Mouse (Mus musculus) heart, adult 8-10 months (tissue): Measurements from ENCODE around the gene H2al1j. TPM values are rescaled to one million over a fixed set of nuclear protein-coding genes. Genes with fewer than 3 reads are reported as not detected.
"Not testable (repeated sequence)": the region's sequence is repeated elsewhere in the genome, so short reads cannot be mapped to it uniquely, and the experiment has no call there.

Experiments used
- DNase-seq: peaks from one replicate; pipeline ENCODE4 v3.0.0; 2022; ENCODE audit warnings: low spot score
- total RNA-seq, 4 experiments: library from RNA; stranded (reverse); gene quantifications; 2 replicates each; pipeline ENCODE4 v1.2.4; 2022

Gene H2al1j
- total RNA-seq: not detected

GRCm38 (mm10) chrX:11327522-11327921 lies at the start of gene H2al1j:
Gene H2al1j, plus strand, starts transcription at chrX:11327822.
- DNase-seq: not testable (repeated sequence)

GRCm38 (mm10) chrX:11280741-11281140 lies 46.9 kb upstream of the H2al1j start:
- no peak for DNase-seq

GRCm38 (mm10) chrX:11288306-11288882 lies 39.2 kb upstream of the H2al1j start:
- peak; percentile 7 for DNase-seq

- no peak for DNase-seq
Measured at GRCm38 (mm10) chrX:11289244-11289643, 38.4 kb upstream of the H2al1j start.

GRCm38 (mm10) chrX:11298957-11299356 lies 28.7 kb upstream of the H2al1j start, which contains the start of gene H2al1a:
Gene H2al1a, plus strand, starts transcription at chrX:11299257.
- not testable (repeated sequence) for DNase-seq

- DNase-seq: not testable (repeated sequence)
Measured at GRCm38 (mm10) chrX:11302132-11302531, 25.5 kb upstream of the H2al1j start, which contains the start of gene H2al1b. Gene H2al1b, plus strand, starts transcription at chrX:11302432.

- not testable (repeated sequence) for DNase-seq
Measured at GRCm38 (mm10) chrX:11305355-11305754, 22.3 kb upstream of the H2al1j start, which contains the start of gene H2al1c. Gene H2al1c, plus strand, starts transcription at chrX:11305655.

GRCm38 (mm10) chrX:11308524-11308923 lies 19.1 kb upstream of the H2al1j start, which contains the start of gene H2al1d:
Gene H2al1d, plus strand, starts transcription at chrX:11308824.
- not testable (repeated sequence) for DNase-seq

- not testable (repeated sequence) for DNase-seq
Measured at GRCm38 (mm10) chrX:11311634-11312033, 16.0 kb upstream of the H2al1j start, which contains the start of gene H2al1e. Gene H2al1e, plus strand, starts transcription at chrX:11311934.

- DNase-seq: not testable (repeated sequence)
Measured at GRCm38 (mm10) chrX:11314858-11315257, 12.8 kb upstream of the H2al1j start, which contains the start of gene H2al1f. Gene H2al1f, plus strand, starts transcription at chrX:11315158.

- not testable (repeated sequence) for DNase-seq
Measured at GRCm38 (mm10) chrX:11317956-11318355, 9.7 kb upstream of the H2al1j start, which contains the start of gene H2al1g. Gene H2al1g, plus strand, starts transcription at chrX:11318256.

GRCm38 (mm10) chrX:11321192-11321591 lies 6.4 kb upstream of the H2al1j start, which contains the start of gene H2al1h:
Gene H2al1h, plus strand, starts transcription at chrX:11321492.
- not testable (repeated sequence) for DNase-seq

GRCm38 (mm10) chrX:11324359-11324758 lies 3.3 kb upstream of the H2al1j start, which contains the start of gene H2al1i:
Gene H2al1i, plus strand, starts transcription at chrX:11324659.
- DNase-seq: not testable (repeated sequence)

- no peak for DNase-seq
Measured at GRCm38 (mm10) chrX:11345762-11346161, 18.1 kb downstream of the H2al1j start.

GRCm38 (mm10) chrX:11346756-11347155 lies 19.1 kb downstream of the H2al1j start:
- DNase-seq: no peak

- no peak for DNase-seq
Measured at GRCm38 (mm10) chrX:11360823-11361222, 33.2 kb downstream of the H2al1j start.

- DNase-seq: no peak
Measured at GRCm38 (mm10) chrX:11361261-11361660, 33.6 kb downstream of the H2al1j start.

GRCm38 (mm10) chrX:11363890-11364289 lies 36.3 kb downstream of the H2al1j start:
- DNase-seq: no peak

GRCm38 (mm10) chrX:11365151-11365550 lies 37.5 kb downstream of the H2al1j start:
- no peak for DNase-seq
